Mouse (Mus musculus): ENCODE data around the gene Cib4. TPM values are rescaled to one million over a fixed set of nuclear protein-coding genes. Genes with fewer than 3 reads are reported as not detected.

Cib4 gene
- polyA plus RNA-seq, 1 experiment from 2014 or later = not detected

DNA sequence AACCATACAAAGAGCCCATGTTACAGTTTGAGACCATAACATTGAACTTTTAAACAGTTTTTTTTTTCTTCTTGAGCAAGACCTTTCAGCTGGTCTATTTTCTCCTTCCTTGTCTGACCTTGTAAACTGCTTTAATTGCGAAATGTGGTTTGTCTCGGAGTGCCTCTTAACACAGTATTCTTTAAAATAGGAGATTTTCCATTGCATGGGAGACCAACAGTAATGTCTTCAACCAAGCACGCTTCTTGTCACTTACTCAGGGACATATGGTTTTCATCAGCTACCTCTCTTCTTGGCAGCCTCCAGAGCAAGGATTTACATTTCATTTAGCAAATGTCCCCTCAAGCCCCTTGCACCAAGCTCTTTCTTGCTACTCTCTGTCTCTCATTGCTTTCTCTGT, 10.6 kb upstream of the Cib4 start:
- Histone ChIP-seq H3K4me2 (ENCODE audit: low read length) (no peak overlapping the region), H3K4me1 (ENCODE audit: control insufficient read depth, insufficient read depth, low read length) (no peaks in the 10 kb centered on the region; the same call in 1 of the 2 replicates), H3K9ac (ENCODE audit: low read depth, low read length) (no peak overlapping the region), H3K9me3 (replicated peaks; ENCODE audit: control insufficient read depth, low read length, poor library complexity, severe bottlenecking) (no peaks in the 10 kb centered on the region), H3K27ac (ENCODE audit: low read length) (no peak overlapping the region), H3K36me3 (ENCODE audit: control insufficient read depth, insufficient read depth, low read length) (no peaks in the 10 kb centered on the region), H3K4me3 (ENCODE audit: low read depth, low read length) (no peak overlapping the region), H3K27me3 (ENCODE audit: control insufficient read depth, insufficient read depth, low read depth, low read length) (0 out of 2 replicates have a peak, but pooled peaks cover 2% of the 10 kb centered on the region)
- ATAC-seq = no peak
- 86% methylated on average over 3 of the region's 3 CpGs for WGBS

DNA sequence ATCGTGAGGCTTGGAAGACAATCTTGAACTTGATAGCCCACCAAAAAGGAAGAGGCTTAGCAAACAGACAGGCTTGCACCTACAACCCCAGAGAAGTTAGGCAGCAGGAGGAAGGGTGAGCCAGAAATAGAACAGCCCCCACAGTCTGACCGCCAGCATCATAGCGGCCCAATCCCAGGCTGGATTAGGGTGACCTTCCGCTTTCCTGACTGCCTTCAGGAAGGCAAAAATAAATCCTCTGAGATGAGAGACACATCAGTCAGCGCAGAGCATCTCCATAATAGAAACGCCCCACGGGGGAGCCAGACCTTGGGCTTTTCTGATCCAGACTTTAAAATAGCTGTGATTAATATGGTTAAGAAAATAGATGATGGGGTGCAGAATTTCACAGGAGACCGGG, 9.3 kb upstream of the Cib4 start:
- no peaks in the 10 kb centered on the region for H3K9me3 ChIP-seq (replicated peaks; ENCODE audit: control insufficient read depth, low read length, poor library complexity, severe bottlenecking)

DNA sequence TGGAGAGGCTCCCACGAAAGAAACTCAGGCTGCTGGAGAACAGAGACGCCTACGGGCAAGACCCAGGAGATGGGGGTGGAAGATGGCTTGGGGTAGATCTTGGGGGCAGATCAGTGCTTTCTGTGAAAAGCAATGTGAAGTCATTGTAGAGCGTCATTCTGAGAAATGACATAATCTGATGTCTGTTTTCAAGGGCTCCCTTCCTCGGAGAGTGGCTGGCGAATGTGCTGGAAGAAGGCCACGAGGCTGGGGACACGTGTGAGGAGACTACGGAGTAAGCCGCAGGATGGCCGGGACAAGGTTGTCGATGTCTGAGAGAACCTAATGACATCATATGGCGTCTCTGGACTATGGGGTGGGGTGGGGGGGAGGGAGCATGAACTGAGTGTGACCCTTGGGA, 8.3 kb upstream of the Cib4 start:
- H3K9me3 ChIP-seq (replicated peaks; ENCODE audit: control insufficient read depth, low read length, poor library complexity, severe bottlenecking) = no peaks in the 10 kb centered on the region
- 0 out of 2 replicates have a peak, but pooled peaks cover 2% of the 10 kb centered on the region for H3K27me3 ChIP-seq (ENCODE audit: control insufficient read depth, insufficient read depth, low read depth, low read length)
- ATAC-seq = no peak
- no peak overlapping the region for H3K9ac ChIP-seq (ENCODE audit: low read depth, low read length)
- no peak overlapping the region for H3K4me2 ChIP-seq (ENCODE audit: low read length)
- H3K4me1 ChIP-seq (ENCODE audit: control insufficient read depth, insufficient read depth, low read length) = peaks cover 5% of the 10 kb centered on the region; the same call in 1 of the 2 replicates
- 94% methylated on average over 13 of the region's 13 CpGs for WGBS
- H3K4me3 ChIP-seq (ENCODE audit: low read depth, low read length) = no peak overlapping the region
- H3K27ac ChIP-seq (ENCODE audit: low read length) = no peak overlapping the region
- no peaks in the 10 kb centered on the region for H3K36me3 ChIP-seq (ENCODE audit: control insufficient read depth, insufficient read depth, low read length)

More for the DNA sequence above, 9.3 kb upstream of the Cib4 start:
- H3K4me3 ChIP-seq (ENCODE audit: low read depth, low read length) = no peak overlapping the region
- 62% methylated on average over 8 of the region's 8 CpGs for WGBS
- no peaks in the 10 kb centered on the region for H3K36me3 ChIP-seq (ENCODE audit: control insufficient read depth, insufficient read depth, low read length)
- ATAC-seq = no peak
- H3K9ac ChIP-seq (ENCODE audit: low read depth, low read length) = no peak overlapping the region
- no peak overlapping the region for H3K4me2 ChIP-seq (ENCODE audit: low read length)
- peaks cover 5% of the 10 kb centered on the region; the same call in 1 of the 2 replicates for H3K4me1 ChIP-seq (ENCODE audit: control insufficient read depth, insufficient read depth, low read length)
- no peak overlapping the region for H3K27ac ChIP-seq (ENCODE audit: low read length)
- 0 out of 2 replicates have a peak, but pooled peaks cover 2% of the 10 kb centered on the region for H3K27me3 ChIP-seq (ENCODE audit: control insufficient read depth, insufficient read depth, low read depth, low read length)

DNA sequence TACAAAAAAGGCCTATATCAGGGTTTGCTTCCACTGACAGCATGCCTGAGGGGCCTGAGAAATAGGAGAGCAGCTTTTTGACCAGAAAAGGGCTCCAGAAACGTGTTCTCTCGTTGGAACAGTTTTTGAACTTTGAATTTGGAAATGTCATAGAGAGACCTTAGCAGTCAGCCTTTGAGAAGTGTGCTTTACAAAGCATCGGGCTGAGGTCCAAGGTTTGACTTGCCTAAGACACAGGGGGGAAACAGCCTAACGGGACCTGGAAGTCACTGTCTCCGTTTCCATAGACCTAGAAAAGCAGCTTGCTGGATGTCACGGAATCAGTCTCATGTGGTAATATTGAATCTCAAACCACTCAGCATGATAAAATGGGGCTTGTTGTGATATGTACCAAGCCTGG, 6.4 kb upstream of the Cib4 start:
- H3K27me3 ChIP-seq (ENCODE audit: control insufficient read depth, insufficient read depth, low read depth, low read length) = no peaks in the 10 kb centered on the region
- WGBS = 89% methylated on average over 6 of the region's 6 CpGs

DNA sequence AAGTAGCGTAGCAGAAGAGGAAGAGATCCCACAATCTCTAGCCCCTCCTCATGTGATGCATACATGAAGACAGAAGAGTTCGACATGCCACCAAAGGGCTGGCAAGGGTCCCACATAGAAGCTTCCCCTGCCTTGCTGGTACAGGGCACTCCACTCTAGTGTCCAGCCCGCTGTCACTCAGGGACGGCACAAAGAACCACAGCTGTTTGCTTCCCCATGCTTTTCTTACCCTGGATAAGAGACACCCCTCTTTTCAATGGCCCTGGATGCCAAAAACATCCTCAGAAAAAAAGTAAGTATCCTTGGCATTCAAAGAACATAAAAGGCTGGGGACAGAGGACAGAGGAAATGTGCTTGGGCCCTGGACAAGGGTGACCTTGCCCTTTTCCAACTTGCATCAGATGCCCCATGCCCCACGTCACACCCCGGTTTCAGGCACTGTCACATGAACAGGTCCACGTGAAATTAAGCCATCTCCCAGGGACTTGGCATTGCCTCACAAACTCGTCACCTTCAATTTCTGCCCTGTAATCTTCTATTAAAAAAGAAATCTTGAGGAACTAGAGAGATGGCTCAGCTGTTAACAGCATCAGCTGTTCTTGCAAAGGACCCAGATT, 5.5 kb upstream of the Cib4 start:
- Histone ChIP-seq H3K4me2 (ENCODE audit: low read length) (no peak overlapping the region), H3K9me3 (replicated peaks; ENCODE audit: control insufficient read depth, low read length, poor library complexity, severe bottlenecking) (no peaks in the 10 kb centered on the region), H3K4me3 (ENCODE audit: low read depth, low read length) (no peak overlapping the region), H3K4me1 (ENCODE audit: control insufficient read depth, insufficient read depth, low read length) (peaks cover 5% of the 10 kb centered on the region; the same call in 1 of the 2 replicates), H3K9ac (ENCODE audit: low read depth, low read length) (no peak overlapping the region), H3K27me3 (ENCODE audit: control insufficient read depth, insufficient read depth, low read depth, low read length) (no peaks in the 10 kb centered on the region), H3K27ac (ENCODE audit: low read length) (no peak overlapping the region), H3K36me3 (ENCODE audit: control insufficient read depth, insufficient read depth, low read length) (no peaks in the 10 kb centered on the region)
- ATAC-seq = no peak
- WGBS = 66% methylated on average over 8 of the region's 8 CpGs

More for the DNA sequence above, 6.4 kb upstream of the Cib4 start:
- H3K4me2 ChIP-seq (ENCODE audit: low read length) = no peak overlapping the region
- no peak for ATAC-seq
- no peaks in the 10 kb centered on the region for H3K9me3 ChIP-seq (replicated peaks; ENCODE audit: control insufficient read depth, low read length, poor library complexity, severe bottlenecking)
- H3K4me1 ChIP-seq (ENCODE audit: control insufficient read depth, insufficient read depth, low read length) = peaks cover 5% of the 10 kb centered on the region; the same call in 1 of the 2 replicates
- no peak overlapping the region for H3K9ac ChIP-seq (ENCODE audit: low read depth, low read length)
- H3K4me3 ChIP-seq (ENCODE audit: low read depth, low read length) = no peak overlapping the region
- H3K27ac ChIP-seq (ENCODE audit: low read length) = no peak overlapping the region
- H3K36me3 ChIP-seq (ENCODE audit: control insufficient read depth, insufficient read depth, low read length) = no peaks in the 10 kb centered on the region

DNA sequence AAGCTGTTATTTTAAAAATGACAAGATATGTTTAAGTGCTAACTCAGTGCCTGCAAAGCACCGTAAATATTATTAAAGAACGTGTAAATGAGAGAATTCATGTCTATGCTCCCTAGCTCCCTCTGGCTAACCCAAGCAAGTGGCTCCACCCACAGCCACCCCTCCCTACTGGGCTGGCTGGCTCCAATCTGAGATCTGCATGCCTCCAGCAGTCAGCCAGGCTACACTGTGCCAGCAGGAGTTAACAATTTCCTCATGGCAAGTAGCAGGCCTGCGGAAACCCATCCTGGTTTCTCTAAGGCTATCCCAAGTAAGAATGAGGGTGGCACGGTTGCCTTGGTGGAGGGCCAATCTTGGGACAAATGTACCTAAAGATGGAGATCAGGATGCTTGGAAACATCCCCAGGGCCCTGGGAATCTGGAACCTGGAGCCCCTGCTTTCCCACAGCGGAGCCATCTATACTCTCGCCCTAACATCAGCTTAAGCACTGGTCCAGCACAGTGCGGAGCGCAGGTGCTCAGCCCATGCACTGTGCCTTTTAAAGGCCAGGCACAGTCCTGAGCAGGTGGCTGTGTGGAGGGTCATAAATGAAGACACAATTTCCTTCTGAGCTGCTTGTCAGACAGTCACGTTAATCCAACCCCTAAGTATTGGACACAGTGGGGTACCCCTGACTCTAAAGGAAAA, 4.8 kb upstream of the Cib4 start:
- H3K4me2 ChIP-seq (ENCODE audit: low read length) = no peak overlapping the region
- H3K27me3 ChIP-seq (ENCODE audit: control insufficient read depth, insufficient read depth, low read depth, low read length) = no peaks in the 10 kb centered on the region
- peak; percentile 48; the same call in 1 of the 2 replicates for ATAC-seq
- no peak overlapping the region for H3K27ac ChIP-seq (ENCODE audit: low read length)
- no peaks in the 10 kb centered on the region for H3K9me3 ChIP-seq (replicated peaks; ENCODE audit: control insufficient read depth, low read length, poor library complexity, severe bottlenecking)
- H3K4me1 ChIP-seq (ENCODE audit: control insufficient read depth, insufficient read depth, low read length) = peaks cover 5% of the 10 kb centered on the region; the same call in 1 of the 2 replicates
- H3K36me3 ChIP-seq (ENCODE audit: control insufficient read depth, insufficient read depth, low read length) = no peaks in the 10 kb centered on the region
- H3K9ac ChIP-seq (ENCODE audit: low read depth, low read length) = no peak overlapping the region
- 53% methylated on average over 9 of the region's 9 CpGs for WGBS
- no peak overlapping the region for H3K4me3 ChIP-seq (ENCODE audit: low read depth, low read length)

DNA sequence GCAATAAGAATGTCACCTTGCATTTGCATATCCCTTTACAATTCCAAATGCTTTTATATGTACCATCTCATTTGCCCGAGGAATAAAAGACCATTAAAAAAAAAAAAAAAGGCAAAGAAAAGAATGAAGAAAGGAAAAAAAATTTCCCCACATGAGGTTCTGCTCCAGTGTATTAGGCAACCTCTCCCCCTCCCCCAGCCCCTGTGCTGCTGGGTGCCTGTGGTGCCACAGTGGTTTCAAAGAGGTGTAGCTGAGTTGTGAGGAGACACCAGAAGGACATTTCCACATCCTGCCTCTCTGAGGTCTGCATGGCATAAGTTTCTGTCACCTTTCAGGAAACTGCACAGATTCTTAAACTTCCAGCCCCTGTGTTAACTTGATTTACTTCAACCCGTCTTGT, 3.0 kb upstream of the Cib4 start:
- ATAC-seq = no peak

DNA sequence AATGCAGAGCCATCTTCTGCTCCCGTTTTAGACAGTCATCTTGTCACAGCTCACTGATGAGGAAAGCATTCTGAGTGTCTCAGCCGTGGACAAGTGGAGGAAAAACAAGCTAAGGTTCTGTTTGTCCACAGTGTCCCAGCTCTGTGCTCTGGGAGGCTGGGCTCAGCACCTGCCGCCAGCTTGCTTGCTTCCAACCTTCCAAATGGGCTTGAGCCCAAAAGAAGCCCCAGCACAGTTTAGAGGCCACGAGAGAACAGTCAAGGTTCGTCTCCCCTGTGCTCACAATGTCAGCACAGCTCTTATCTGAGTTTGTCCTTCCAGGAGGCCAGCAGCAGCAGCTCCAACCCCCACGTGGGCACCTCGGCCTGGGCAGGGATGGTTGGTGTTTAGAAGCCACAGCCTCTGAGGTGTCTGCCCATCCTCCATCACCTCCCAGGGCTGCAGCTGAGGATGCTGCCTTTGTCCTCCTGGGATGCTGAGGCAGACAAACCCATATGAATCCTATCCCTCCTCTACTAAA, 9.5 kb downstream of the Cib4 start:
- Histone ChIP-seq H3K27me3 (ENCODE audit: control insufficient read depth, insufficient read depth, low read depth, low read length) (no peaks in the 10 kb centered on the region), H3K27ac (ENCODE audit: low read length) (no peak overlapping the region)

More for the DNA sequence above, 3.0 kb upstream of the Cib4 start:
- no peak overlapping the region for H3K4me2 ChIP-seq (ENCODE audit: low read length)
- H3K27ac ChIP-seq (ENCODE audit: low read length) = no peak overlapping the region
- peaks cover 5% of the 10 kb centered on the region; the same call in 1 of the 2 replicates for H3K4me1 ChIP-seq (ENCODE audit: control insufficient read depth, insufficient read depth, low read length)
- WGBS = 47% methylated on average over 2 of the region's 2 CpGs
- no peaks in the 10 kb centered on the region for H3K9me3 ChIP-seq (replicated peaks; ENCODE audit: control insufficient read depth, low read length, poor library complexity, severe bottlenecking)
- H3K4me3 ChIP-seq (ENCODE audit: low read depth, low read length) = no peak overlapping the region
- H3K36me3 ChIP-seq (ENCODE audit: control insufficient read depth, insufficient read depth, low read length) = no peaks in the 10 kb centered on the region
- H3K27me3 ChIP-seq (ENCODE audit: control insufficient read depth, insufficient read depth, low read depth, low read length) = no peaks in the 10 kb centered on the region
- H3K9ac ChIP-seq (ENCODE audit: low read depth, low read length) = no peak overlapping the region

DNA sequence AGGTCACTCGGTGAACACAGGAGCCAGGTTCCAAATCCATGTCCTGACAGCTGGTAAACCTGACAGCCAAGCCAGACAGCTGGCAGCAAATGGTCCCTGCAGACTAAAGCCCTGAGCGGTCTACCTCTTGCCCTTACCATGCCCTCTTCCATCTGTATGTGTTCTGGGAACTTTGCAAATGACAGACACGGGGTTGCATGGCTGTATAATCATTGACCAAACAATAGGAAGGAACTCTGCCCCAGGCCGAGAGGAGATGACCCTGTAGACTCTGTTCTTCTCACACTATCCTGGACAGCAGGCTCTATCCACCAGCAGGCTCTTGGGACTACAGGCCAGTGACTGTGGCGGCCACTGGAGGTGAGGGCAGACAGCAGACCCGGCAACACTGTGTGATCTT, 11.0 kb downstream of the Cib4 start:
- H3K9me3 ChIP-seq (replicated peaks; ENCODE audit: control insufficient read depth, low read length, poor library complexity, severe bottlenecking) = no peaks in the 10 kb centered on the region

More for the DNA sequence above, 9.5 kb downstream of the Cib4 start:
- H3K36me3 ChIP-seq (ENCODE audit: control insufficient read depth, insufficient read depth, low read length) = no peaks in the 10 kb centered on the region
- no peak overlapping the region for H3K4me3 ChIP-seq (ENCODE audit: low read depth, low read length)
- no peak for ATAC-seq
- no peak overlapping the region for H3K9ac ChIP-seq (ENCODE audit: low read depth, low read length)
- WGBS = 66% methylated on average over 7 of the region's 7 CpGs
- H3K9me3 ChIP-seq (replicated peaks; ENCODE audit: control insufficient read depth, low read length, poor library complexity, severe bottlenecking) = no peaks in the 10 kb centered on the region
- H3K4me1 ChIP-seq (ENCODE audit: control insufficient read depth, insufficient read depth, low read length) = no peaks in the 10 kb centered on the region
- H3K4me2 ChIP-seq (ENCODE audit: low read length) = no peak overlapping the region

More for the DNA sequence above, 11.0 kb downstream of the Cib4 start:
- no peak overlapping the region for H3K4me3 ChIP-seq (ENCODE audit: low read depth, low read length)
- no peak overlapping the region for H3K9ac ChIP-seq (ENCODE audit: low read depth, low read length)
- no peak overlapping the region for H3K27ac ChIP-seq (ENCODE audit: low read length)
- no peak overlapping the region for H3K4me2 ChIP-seq (ENCODE audit: low read length)
- no peaks in the 10 kb centered on the region for H3K36me3 ChIP-seq (ENCODE audit: control insufficient read depth, insufficient read depth, low read length)
- H3K4me1 ChIP-seq (ENCODE audit: control insufficient read depth, insufficient read depth, low read length) = no peaks in the 10 kb centered on the region
- no peaks in the 10 kb centered on the region for H3K27me3 ChIP-seq (ENCODE audit: control insufficient read depth, insufficient read depth, low read depth, low read length)
- no peak for ATAC-seq
- 83% methylated on average over 6 of the region's 6 CpGs for WGBS

All from midbrain, embryonic 16.5 days (tissue).